Mouse (Mus musculus) ES-Bruce4 (cell line): Measurements from ENCODE around the gene Abcd3. TPM values are rescaled to one million over a fixed set of nuclear protein-coding genes. Genes with fewer than 3 reads are reported as not detected.
A peak's percentile ranks its signal among the peaks of the same experiment; 100 is the strongest.

Experiments used
- H3K27ac ChIP-seq: 2 replicates; pipeline ENCODE4 v1.5.1; 2012; ENCODE audit warnings: low read length, inconsistent platforms; ENCODE audit not compliant: insufficient read depth
- H3K27me3 ChIP-seq: 2 replicates; pipeline ENCODE4 v1.6.1; 2012; ENCODE audit warnings: mild to moderate bottlenecking, low read length, inconsistent platforms; ENCODE audit not compliant: control insufficient read depth, poor library complexity, insufficient read depth, severe bottlenecking
- H3K36me3 ChIP-seq: 2 replicates; pipeline ENCODE4 v1.6.1; 2012; ENCODE audit warnings: inconsistent platforms, mild to moderate bottlenecking, low read length, moderate library complexity; ENCODE audit not compliant: control insufficient read depth, poor library complexity, insufficient read depth, severe bottlenecking
- H3K4me1 ChIP-seq: one replicate; pipeline ENCODE4 v1.8.1; 2011; ENCODE audit warnings: low read length; ENCODE audit not compliant: control insufficient read depth, insufficient read depth
- H3K4me3 ChIP-seq: 2 replicates; pipeline ENCODE4 v1.5.1; 2011; ENCODE audit warnings: low read depth, mild to moderate bottlenecking, low read length
- H3K9ac ChIP-seq: 2 replicates; pipeline ENCODE4 v1.6.1; 2012; ENCODE audit warnings: low read depth, mild to moderate bottlenecking, inconsistent platforms; ENCODE audit not compliant: poor library complexity, severe bottlenecking
- H3K9me3 ChIP-seq: replicated peaks from 2 replicates; pipeline ENCODE4 v1.6.1; 2012; ENCODE audit warnings: mild to moderate bottlenecking, low read length, inconsistent platforms; ENCODE audit not compliant: control insufficient read depth, poor library complexity, insufficient read depth, severe bottlenecking
- CTCF ChIP-seq: IDR thresholded peaks from one replicate; pipeline ENCODE4 v1.8.1; 2011; ENCODE audit warnings: low read depth, low read length
- EP300 ChIP-seq: IDR thresholded peaks from 2 replicates; pipeline ENCODE4 v1.6.1; 2011; ENCODE audit warnings: low read depth, low read length; ENCODE audit not compliant: insufficient read depth
- POLR2A ChIP-seq: IDR thresholded peaks from one replicate; pipeline ENCODE4 v1.8.1; 2011; ENCODE audit warnings: low read length; ENCODE audit not compliant: insufficient read depth
- polyA plus RNA-seq: library from polyadenylated mRNA; stranded (reverse); fragments of >200 nt; gene quantifications from 2 replicates; pipeline ENCODE4 v1.2.4, GENCODE M21; 2011; ENCODE audit warnings: low read depth; ENCODE audit not compliant: missing spikeins, insufficient read depth, insufficient read length

Abcd3 gene
- polyA plus RNA-seq, 1 experiment: 33.1 TPM

DNA sequence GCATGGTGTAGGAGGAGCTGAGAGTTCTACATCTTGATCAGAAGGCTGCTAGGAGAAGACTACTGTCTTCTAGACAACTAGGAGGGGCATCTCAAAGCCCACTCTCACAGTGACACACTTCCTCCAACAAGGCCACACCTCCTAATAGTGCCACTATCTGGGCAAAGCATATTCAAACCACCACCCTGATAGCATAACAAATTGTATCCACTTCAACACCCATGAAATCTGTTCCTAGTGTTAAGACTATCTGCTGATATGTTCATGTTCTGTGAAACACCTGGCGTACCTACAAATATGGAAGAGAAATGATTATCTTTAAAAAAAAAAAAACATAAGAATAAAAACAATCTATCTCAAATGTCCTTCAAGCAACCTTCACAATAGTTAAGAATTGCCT lies 9.2 kb upstream of the Abcd3 start:
- Histone ChIP-seq H3K27me3 (no peaks in the 10 kb centered on the region), H3K27ac (no peak overlapping the region), H3K4me3 (no peak overlapping the region), H3K9me3 (peaks cover 11% of the 10 kb centered on the region), H3K4me1 (no peaks in the 10 kb centered on the region), H3K36me3 (no peaks in the 10 kb centered on the region), H3K9ac (no peak overlapping the region)
- TF ChIP-seq POLR2A: no peak
- no peak for TF ChIP-seq CTCF
- TF ChIP-seq EP300: no peak

DNA sequence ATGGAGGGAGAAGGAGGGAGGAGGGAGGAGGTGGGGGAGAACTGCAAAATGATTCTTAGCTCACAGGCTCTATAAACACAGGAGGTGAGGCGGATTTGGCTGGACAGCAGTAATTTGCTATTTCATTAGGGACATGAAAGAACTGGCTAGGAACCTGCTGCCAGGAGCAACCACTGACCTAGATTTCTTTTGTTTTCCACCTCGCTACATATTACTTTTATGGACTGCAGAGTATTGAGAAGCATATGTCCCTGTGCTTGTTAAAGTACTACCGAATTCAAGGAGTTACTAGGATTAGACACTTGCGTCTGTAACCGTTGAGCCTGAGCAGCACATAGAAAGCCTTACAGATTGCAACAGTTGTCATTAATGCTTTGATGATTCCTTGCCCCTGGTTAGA lies 7.5 kb upstream of the Abcd3 start:
- TF ChIP-seq POLR2A: no peak
- H3K27ac ChIP-seq: no peak overlapping the region
- H3K4me1 ChIP-seq: no peaks in the 10 kb centered on the region
- no peak overlapping the region for H3K9ac ChIP-seq
- H3K36me3 ChIP-seq: no peaks in the 10 kb centered on the region
- H3K9me3 ChIP-seq: peaks cover 7% of the 10 kb centered on the region
- no peaks in the 10 kb centered on the region for H3K27me3 ChIP-seq
- no peak overlapping the region for H3K4me3 ChIP-seq

DNA sequence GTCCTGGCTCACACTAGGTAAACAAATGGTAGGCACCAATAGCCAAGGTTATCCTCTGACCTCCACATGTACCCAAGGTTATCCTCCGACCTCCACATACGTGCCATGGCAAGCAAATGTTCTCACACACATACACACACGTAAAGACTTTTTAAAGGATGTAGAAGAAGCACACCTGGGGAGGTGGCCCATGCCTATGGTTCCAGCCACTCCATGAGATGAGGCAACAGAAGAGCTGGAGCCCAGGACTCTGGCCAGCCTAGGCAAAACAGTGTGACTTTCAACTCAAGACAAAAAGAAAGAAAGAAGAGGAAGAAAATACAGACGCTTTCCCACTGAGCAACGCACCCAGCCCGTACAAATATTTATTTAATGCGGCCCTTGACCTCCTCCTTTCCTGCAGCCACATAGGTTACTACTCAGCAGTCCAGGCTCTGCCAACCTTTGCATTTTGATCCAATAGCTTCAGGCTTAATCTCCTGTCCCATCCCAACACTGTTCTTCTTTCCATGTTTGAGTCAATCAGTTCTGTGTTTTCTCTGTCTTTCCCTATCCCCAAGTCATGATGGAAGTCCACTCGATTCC lies 6.5 kb upstream of the Abcd3 start:
- Histone ChIP-seq H3K9ac (no peak overlapping the region), H3K27me3 (no peaks in the 10 kb centered on the region), H3K36me3 (no peaks in the 10 kb centered on the region), H3K4me3 (no peak overlapping the region), H3K9me3 (no peaks in the 10 kb centered on the region), H3K4me1 (no peaks in the 10 kb centered on the region), H3K27ac (no peak overlapping the region)
- TF ChIP-seq POLR2A (no peak), EP300 (no peak), CTCF (no peak)

DNA sequence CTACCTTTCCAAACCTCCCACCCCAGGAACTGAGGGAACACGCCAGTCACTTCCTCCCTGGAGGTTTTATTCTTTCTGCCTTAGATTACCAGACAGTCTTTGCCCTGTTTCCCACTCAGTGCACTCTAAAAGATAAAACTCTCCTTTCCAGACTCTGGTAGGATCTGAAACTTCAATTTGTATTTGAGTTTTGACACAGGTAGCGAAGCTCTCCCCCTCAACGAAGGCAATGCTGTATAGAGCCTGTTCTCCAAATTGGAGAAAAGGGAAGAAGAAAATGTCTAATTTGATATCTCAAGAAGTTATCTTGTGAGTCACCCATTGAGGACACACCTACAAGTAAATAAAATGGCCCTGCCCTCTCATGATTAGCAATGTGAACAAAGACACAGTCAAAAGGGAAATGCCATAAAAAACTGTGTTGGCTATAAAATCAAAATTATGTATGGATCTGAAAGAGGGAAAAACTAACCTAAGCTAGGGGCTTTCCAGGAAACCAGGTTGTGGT lies 4.6 kb upstream of the Abcd3 start:
- Histone ChIP-seq H3K27me3 (no peaks in the 10 kb centered on the region), H3K9me3 (no peaks in the 10 kb centered on the region), H3K9ac (no peak overlapping the region), H3K4me1 (no peaks in the 10 kb centered on the region), H3K4me3 (no peak overlapping the region), H3K27ac (no peak overlapping the region), H3K36me3 (no peaks in the 10 kb centered on the region)
- no peak for TF ChIP-seq POLR2A
- TF ChIP-seq CTCF: no peak
- no peak for TF ChIP-seq EP300

- TF ChIP-seq POLR2A: no peak
- no peak for TF ChIP-seq CTCF
- TF ChIP-seq EP300: no peak
- H3K4me1 ChIP-seq: no peaks in the 10 kb centered on the region
These were observed 3.8 kb upstream of the Abcd3 start for GRCm38 (mm10) chr3:121818736-121819396.

GRCm38 (mm10) chr3:121815549-121816235 lies 590 bp upstream of the Abcd3 start:
- no peaks in the 10 kb centered on the region for H3K36me3 ChIP-seq

More at GRCm38 (mm10) chr3:121818736-121819396, 3.8 kb upstream of the Abcd3 start:
- H3K27me3 ChIP-seq: no peaks in the 10 kb centered on the region
- no peaks in the 10 kb centered on the region for H3K9me3 ChIP-seq
- H3K4me3 ChIP-seq: no peak overlapping the region
- H3K9ac ChIP-seq: no peak overlapping the region
- H3K27ac ChIP-seq: no peak overlapping the region
- no peaks in the 10 kb centered on the region for H3K36me3 ChIP-seq

More at GRCm38 (mm10) chr3:121815549-121816235, 590 bp upstream of the Abcd3 start:
- Histone ChIP-seq H3K27ac (peak overlapping the region; percentile 21; the same call in 1 of the 2 replicates), H3K9ac (peak overlapping the region; percentile 90), H3K4me1 (no peaks in the 10 kb centered on the region), H3K27me3 (no peaks in the 10 kb centered on the region), H3K4me3 (peak overlapping the region; percentile 100), H3K9me3 (no peaks in the 10 kb centered on the region)
- no peak for TF ChIP-seq CTCF
- no peak for TF ChIP-seq POLR2A
